Mouse (Mus musculus) heart, adult 9 months (tissue): ENCODE data around the gene Slc6a6.

Experiments
- DNase-seq, 2 experiments: peaks; one replicate each; pipeline ENCODE4 v3.0.0; 2022; ENCODE audit warnings: low spot score in 2 of 2

Slc6a6 gene

GRCm38 (mm10) chr6:91669270-91669669, 14.6 kb upstream of the Slc6a6 start:
- DNase-seq: no peak

GRCm38 (mm10) chr6:91670224-91670623, 13.6 kb upstream of the Slc6a6 start:
- no peak for DNase-seq

GRCm38 (mm10) chr6:91674757-91675350, 9.0 kb upstream of the Slc6a6 start:
- no peak for DNase-seq

- no peak for DNase-seq
These were observed 5.3 kb upstream of the Slc6a6 start for GRCm38 (mm10) chr6:91678506-91679094.

- DNase-seq: peak; percentile 78 to 82
These were observed 4.7 kb upstream of the Slc6a6 start for GRCm38 (mm10) chr6:91679095-91679577.

GRCm38 (mm10) chr6:91679716-91680115, 4.1 kb upstream of the Slc6a6 start:
- no peak for DNase-seq

- DNase-seq: no peak
These were observed 2.0 kb upstream of the Slc6a6 start for GRCm38 (mm10) chr6:91681841-91682240.

- DNase-seq: peak; percentile 77 to 78
These were observed 732 bp upstream of the Slc6a6 start for GRCm38 (mm10) chr6:91683121-91683520.

- no peak for DNase-seq
These were observed 599 bp downstream of the Slc6a6 start for GRCm38 (mm10) chr6:91684474-91684829.

GRCm38 (mm10) chr6:91684831-91685532, 1.1 kb downstream of the Slc6a6 start:
- peak; percentile 73 to 76 for DNase-seq

GRCm38 (mm10) chr6:91685533-91685883, 1.7 kb downstream of the Slc6a6 start:
- DNase-seq: no peak

- peak; percentile 44 to 46 for DNase-seq
These were observed 2.0 kb downstream of the Slc6a6 start for GRCm38 (mm10) chr6:91685896-91686295.

- DNase-seq: peak; percentile 53 to 69
These were observed 2.7 kb downstream of the Slc6a6 start for GRCm38 (mm10) chr6:91686597-91686996.

GRCm38 (mm10) chr6:91688021-91688420, 4.2 kb downstream of the Slc6a6 start:
- no peak for DNase-seq

- no peak for DNase-seq
These were observed 5.4 kb downstream of the Slc6a6 start for GRCm38 (mm10) chr6:91689231-91689630.

- DNase-seq: no peak
These were observed 6.4 kb downstream of the Slc6a6 start for GRCm38 (mm10) chr6:91690222-91690621.

- no peak for DNase-seq
These were observed 6.8 kb downstream of the Slc6a6 start for GRCm38 (mm10) chr6:91690646-91691045.

- no peak for DNase-seq
These were observed 7.7 kb downstream of the Slc6a6 start for GRCm38 (mm10) chr6:91691576-91691975.

GRCm38 (mm10) chr6:91693301-91693886, 9.5 kb downstream of the Slc6a6 start:
- DNase-seq: no peak

GRCm38 (mm10) chr6:91694610-91695009, 10.8 kb downstream of the Slc6a6 start:
- DNase-seq: peak; percentile 54 to 64

- DNase-seq: no peak
These were observed 15.0 kb downstream of the Slc6a6 start for GRCm38 (mm10) chr6:91698831-91699230.

- no peak for DNase-seq
These were observed 15.8 kb downstream of the Slc6a6 start for GRCm38 (mm10) chr6:91699482-91700200.
